Mouse (Mus musculus): ENCODE results near the gene Tes. TPM values are rescaled to one million over a fixed set of nuclear protein-coding genes. Genes with fewer than 3 reads are reported as not detected.

Gene Tes
- polyA plus RNA-seq, 1 experiment from 2014 or later, result 79.4 TPM

GRCm38 (mm10) chr6:17082238-17082637 is 17.3 kb downstream of the Tes start:
- Histone ChIP-seq H3K4me1 (replicated peaks; ENCODE audit: control insufficient read depth, insufficient read depth, low read length) (peaks cover 5% of the 10 kb centered on the region), H3K9me3 (ENCODE audit: control insufficient read depth) (no peaks in the 10 kb centered on the region), H3K27ac (ENCODE audit: low read depth, low read length) (no peak overlapping the region), H3K4me3 (ENCODE audit: low read depth, low read length) (no peak overlapping the region), H3K27me3 (replicated peaks; ENCODE audit: control insufficient read depth, insufficient read depth, low read length) (no peaks in the 10 kb centered on the region), H3K9ac (ENCODE audit: low read depth, low read length) (no peak overlapping the region), H3K4me2 (replicated peaks; ENCODE audit: low read depth) (no peak overlapping the region), H3K36me3 (ENCODE audit: control insufficient read depth, insufficient read depth) (no peaks in the 10 kb centered on the region)
- TF ChIP-seq CTCF (IDR thresholded peaks at IDR 0.05; ENCODE audit: low read depth), result no peak
- WGBS, result 65% methylated on average over 4 of the region's 4 CpGs
- no peak for ATAC-seq

GRCm38 (mm10) chr6:17082800-17083199 is 17.9 kb downstream of the Tes start:
- no peak for ATAC-seq
- Histone ChIP-seq H3K4me2 (replicated peaks; ENCODE audit: low read depth) (no peak overlapping the region), H3K36me3 (ENCODE audit: control insufficient read depth, insufficient read depth) (no peaks in the 10 kb centered on the region), H3K9ac (ENCODE audit: low read depth, low read length) (no peak overlapping the region), H3K27me3 (replicated peaks; ENCODE audit: control insufficient read depth, insufficient read depth, low read length) (no peaks in the 10 kb centered on the region), H3K4me1 (replicated peaks; ENCODE audit: control insufficient read depth, insufficient read depth, low read length) (peaks cover 2% of the 10 kb centered on the region), H3K9me3 (ENCODE audit: control insufficient read depth) (no peaks in the 10 kb centered on the region), H3K27ac (ENCODE audit: low read depth, low read length) (no peak overlapping the region), H3K4me3 (ENCODE audit: low read depth, low read length) (no peak overlapping the region)
- no peak for TF ChIP-seq CTCF (IDR thresholded peaks at IDR 0.05; ENCODE audit: low read depth)
- WGBS, result 84% methylated on average over 5 of the region's 5 CpGs

GRCm38 (mm10) chr6:17087485-17087884 is 22.5 kb downstream of the Tes start:
- 66% methylated on average over 6 of the region's 6 CpGs for WGBS
- H3K9ac ChIP-seq (ENCODE audit: low read depth, low read length), result no peak overlapping the region
- TF ChIP-seq CTCF (IDR thresholded peaks at IDR 0.05; ENCODE audit: low read depth), result peak; percentile 86
- no peaks in the 10 kb centered on the region for H3K4me1 ChIP-seq (replicated peaks; ENCODE audit: control insufficient read depth, insufficient read depth, low read length)
- no peak overlapping the region for H3K4me3 ChIP-seq (ENCODE audit: low read depth, low read length)
- H3K27me3 ChIP-seq (replicated peaks; ENCODE audit: control insufficient read depth, insufficient read depth, low read length), result no peaks in the 10 kb centered on the region
- ATAC-seq, result no peak
- H3K9me3 ChIP-seq (ENCODE audit: control insufficient read depth), result no peaks in the 10 kb centered on the region
- H3K27ac ChIP-seq (ENCODE audit: low read depth, low read length), result no peak overlapping the region
- peaks cover 3% of the 10 kb centered on the region; the same call in 1 of the 2 replicates for H3K36me3 ChIP-seq (ENCODE audit: control insufficient read depth, insufficient read depth)
- H3K4me2 ChIP-seq (replicated peaks; ENCODE audit: low read depth), result no peak overlapping the region

- H3K27ac ChIP-seq (ENCODE audit: low read depth, low read length), result no peak overlapping the region
- H3K27me3 ChIP-seq (replicated peaks; ENCODE audit: control insufficient read depth, insufficient read depth, low read length), result no peaks in the 10 kb centered on the region
- no peaks in the 10 kb centered on the region for H3K4me1 ChIP-seq (replicated peaks; ENCODE audit: control insufficient read depth, insufficient read depth, low read length)
- H3K9ac ChIP-seq (ENCODE audit: low read depth, low read length), result no peak overlapping the region
- H3K36me3 ChIP-seq (ENCODE audit: control insufficient read depth, insufficient read depth), result peaks cover 40% of the 10 kb centered on the region
- no peak for ATAC-seq
- H3K4me2 ChIP-seq (replicated peaks; ENCODE audit: low read depth), result no peak overlapping the region
- no peak overlapping the region for H3K4me3 ChIP-seq (ENCODE audit: low read depth, low read length)
- H3K9me3 ChIP-seq (ENCODE audit: control insufficient read depth), result no peaks in the 10 kb centered on the region
- WGBS, result 87% methylated on average over 8 of the region's 8 CpGs
- no peak for TF ChIP-seq CTCF (IDR thresholded peaks at IDR 0.05; ENCODE audit: low read depth)
These were observed 32.4 kb downstream of the Tes start for GRCm38 (mm10) chr6:17097301-17097700.

- 94% methylated on average over 9 of the region's 9 CpGs for WGBS
- H3K4me2 ChIP-seq (replicated peaks; ENCODE audit: low read depth), result no peak overlapping the region
- no peak for TF ChIP-seq CTCF (IDR thresholded peaks at IDR 0.05; ENCODE audit: low read depth)
- no peaks in the 10 kb centered on the region for H3K4me1 ChIP-seq (replicated peaks; ENCODE audit: control insufficient read depth, insufficient read depth, low read length)
- H3K4me3 ChIP-seq (ENCODE audit: low read depth, low read length), result no peak overlapping the region
- no peak overlapping the region for H3K9ac ChIP-seq (ENCODE audit: low read depth, low read length)
- no peak overlapping the region for H3K27ac ChIP-seq (ENCODE audit: low read depth, low read length)
- no peaks in the 10 kb centered on the region for H3K27me3 ChIP-seq (replicated peaks; ENCODE audit: control insufficient read depth, insufficient read depth, low read length)
- H3K36me3 ChIP-seq (ENCODE audit: control insufficient read depth, insufficient read depth), result peaks cover 46% of the 10 kb centered on the region
- no peaks in the 10 kb centered on the region for H3K9me3 ChIP-seq (ENCODE audit: control insufficient read depth)
- ATAC-seq, result no peak
These were observed 33.6 kb downstream of the Tes start for GRCm38 (mm10) chr6:17098559-17098958.

- H3K9me3 ChIP-seq (ENCODE audit: control insufficient read depth), result no peaks in the 10 kb centered on the region
- WGBS, result 90% methylated on average over 25 of the region's 25 CpGs
- no peaks in the 10 kb centered on the region for H3K4me1 ChIP-seq (replicated peaks; ENCODE audit: control insufficient read depth, insufficient read depth, low read length)
- H3K27ac ChIP-seq (ENCODE audit: low read depth, low read length), result no peak overlapping the region
- H3K27me3 ChIP-seq (replicated peaks; ENCODE audit: control insufficient read depth, insufficient read depth, low read length), result no peaks in the 10 kb centered on the region
- no peak overlapping the region for H3K9ac ChIP-seq (ENCODE audit: low read depth, low read length)
- H3K4me3 ChIP-seq (ENCODE audit: low read depth, low read length), result no peak overlapping the region
- H3K36me3 ChIP-seq (ENCODE audit: control insufficient read depth, insufficient read depth), result peaks cover 51% of the 10 kb centered on the region
- ATAC-seq, result no peak
- no peak for TF ChIP-seq CTCF (IDR thresholded peaks at IDR 0.05; ENCODE audit: low read depth)
- no peak overlapping the region for H3K4me2 ChIP-seq (replicated peaks; ENCODE audit: low read depth)
These were observed 34.7 kb downstream of the Tes start for GRCm38 (mm10) chr6:17099477-17100130.

- H3K4me2 ChIP-seq (replicated peaks; ENCODE audit: low read depth), result no peak overlapping the region
- H3K9ac ChIP-seq (ENCODE audit: low read depth, low read length), result no peak overlapping the region
- no peaks in the 10 kb centered on the region for H3K9me3 ChIP-seq (ENCODE audit: control insufficient read depth)
- no peak overlapping the region for H3K27ac ChIP-seq (ENCODE audit: low read depth, low read length)
- no peak overlapping the region for H3K4me3 ChIP-seq (ENCODE audit: low read depth, low read length)
- TF ChIP-seq CTCF (IDR thresholded peaks at IDR 0.05; ENCODE audit: low read depth), result peak; percentile 85
- ATAC-seq, result no peak
- no peaks in the 10 kb centered on the region for H3K27me3 ChIP-seq (replicated peaks; ENCODE audit: control insufficient read depth, insufficient read depth, low read length)
- no peaks in the 10 kb centered on the region for H3K4me1 ChIP-seq (replicated peaks; ENCODE audit: control insufficient read depth, insufficient read depth, low read length)
- peaks cover 21% of the 10 kb centered on the region for H3K36me3 ChIP-seq (ENCODE audit: control insufficient read depth, insufficient read depth)
These were observed 40.8 kb downstream of the Tes start for GRCm38 (mm10) chr6:17105714-17106113.

All from intestine, postnatal 0 days (tissue).